Mouse (Mus musculus) hindbrain, postnatal 0 days (tissue): ENCODE results near the gene Isg20l2. TPM values are rescaled to one million over a fixed set of nuclear protein-coding genes. Genes with fewer than 3 reads are reported as not detected.

Source experiments
- ATAC-seq: fragments of 200-750 bp; cut with Nextera tagmentation; 2 replicates; pipeline ENCODE4 v1.8.0; 2017; ENCODE audit warnings: mild to moderate bottlenecking, moderate TSS enrichment, moderate library complexity
- DNase-seq: peaks from one replicate; pipeline ENCODE4 v3.0.0-alpha.2; 2015; ENCODE audit warnings: low spot score
- H3K27ac ChIP-seq: fragments of 300-500 bp; sonication (generic); 2 replicates; pipeline ENCODE4 v1.5.1; 2014; ENCODE audit warnings: mild to moderate bottlenecking
- H3K27me3 ChIP-seq: fragments of 300-500 bp; sonication (generic); 2 replicates; pipeline ENCODE4 v1.6.1; 2014; ENCODE audit warnings: low read length, mixed read lengths; ENCODE audit not compliant: insufficient read depth
- H3K36me3 ChIP-seq: fragments of 300-500 bp; sonication (generic); 2 replicates; pipeline ENCODE4 v1.6.1; 2014; ENCODE audit warnings: low read length, mixed read lengths; ENCODE audit not compliant: insufficient read depth
- H3K4me1 ChIP-seq: fragments of 300-500 bp; sonication (generic); 2 replicates; pipeline ENCODE4 v1.6.1; 2014; ENCODE audit warnings: antibody characterized with exemption, low read length, mixed read lengths; ENCODE audit not compliant: insufficient read depth
- H3K4me2 ChIP-seq: fragments of 300-500 bp; sonication (generic); 2 replicates; pipeline ENCODE4 v1.6.1; 2014; ENCODE audit warnings: low read depth, mild to moderate bottlenecking, low read length, moderate library complexity, mixed read lengths
- H3K4me3 ChIP-seq: fragments of 300-500 bp; sonication (generic); 2 replicates; pipeline ENCODE4 v1.5.1; 2014; ENCODE audit warnings: low read length
- H3K9ac ChIP-seq: fragments of 300-500 bp; sonication (generic); replicated peaks from 2 replicates; pipeline ENCODE4 v1.6.1; 2014; ENCODE audit warnings: mild to moderate bottlenecking, low read length, moderate library complexity, mixed read lengths
- H3K9me3 ChIP-seq: fragments of 300-500 bp; sonication (generic); 2 replicates; pipeline ENCODE4 v1.6.1; 2016; ENCODE audit warnings: low read length, mixed read lengths
- CTCF ChIP-seq: IDR thresholded peaks from 2 replicates; pipeline ENCODE4 v1.5.1; 2016; ENCODE audit warnings: antibody characterized with exemption, control low read depth, low read depth
- WGBS: fragments of 180-500 bp; shearing (Covaris S2); extraction: QIAGEN DNeasy Blood & Tissue Kit; methylation state at CpG from one replicate; pipeline ENCODE4 v1.1.7; 2014; 5-methylcytosine and 5-hydroxymethylcytosine counted together
- polyA plus RNA-seq: library from polyadenylated mRNA; unstranded; fragments of >200 nt; fragmentation: Nextera tagmentation; extraction: Ambion mirVana; gene quantifications from 2 replicates; pipeline ENCODE4 v1.2.1, GENCODE M21; 2015
- total RNA-seq: library from RNA; depleted of rRNA; stranded (reverse); fragments of >200 nt; gene quantifications from 2 replicates; pipeline ENCODE4 v1.2.3, GENCODE M21; 2014

Gene Isg20l2
- total and polyA plus RNA-seq, 2 experiments from 2014 or later, result 19.1 to 26.2 TPM

- no peak for TF ChIP-seq CTCF
- H3K36me3 ChIP-seq, result peaks cover 10% of the 10 kb centered on the region; the same call in 1 of the 2 replicates
- no peak overlapping the region for H3K27ac ChIP-seq
- WGBS, result 40% methylated on average over 1 of the region's 1 CpGs
- no peak overlapping the region for H3K4me3 ChIP-seq
- DNase-seq, result no peak
- no peak for ATAC-seq
- peaks cover 19% of the 10 kb centered on the region for H3K4me1 ChIP-seq
- H3K27me3 ChIP-seq, result no peaks in the 10 kb centered on the region; the same call in 1 of the 2 replicates
- no peak overlapping the region for H3K9ac ChIP-seq
- no peaks in the 10 kb centered on the region for H3K9me3 ChIP-seq
- H3K4me2 ChIP-seq, result no peak overlapping the region
Observed at GRCm38 (mm10) chr3:87946541-87946860, 16.4 kb downstream of the Isg20l2 start.

GRCm38 (mm10) chr3:87947056-87947810, 17.1 kb downstream of the Isg20l2 start:
- H3K36me3 ChIP-seq, result peaks cover 2% of the 10 kb centered on the region; the same call in 1 of the 2 replicates
- H3K4me3 ChIP-seq, result peak overlapping the region; percentile 32
- TF ChIP-seq CTCF, result no peak
- peaks cover 19% of the 10 kb centered on the region for H3K4me1 ChIP-seq
- WGBS, result 8% methylated on average over 26 of the region's 26 CpGs
- ATAC-seq, result 0 out of 2 replicates have a peak, but pooled peaks have one; percentile 2
- no peak overlapping the region for H3K27ac ChIP-seq
- no peak for DNase-seq
- no peaks in the 10 kb centered on the region for H3K9me3 ChIP-seq
- H3K27me3 ChIP-seq, result no peaks in the 10 kb centered on the region; the same call in 1 of the 2 replicates
- H3K9ac ChIP-seq, result 0 out of 2 replicates have a peak overlapping the region, but pooled peaks have one; percentile 5
- peak overlapping the region; percentile 60 for H3K4me2 ChIP-seq

GRCm38 (mm10) chr3:87947811-87948199, 17.7 kb downstream of the Isg20l2 start:
- H3K4me3 ChIP-seq, result peak overlapping the region; percentile 32
- peak overlapping the region; percentile 60 for H3K4me2 ChIP-seq
- peak; percentile 21; the same call in 1 of the 2 replicates for ATAC-seq
- H3K36me3 ChIP-seq, result no peaks in the 10 kb centered on the region
- no peaks in the 10 kb centered on the region; the same call in 1 of the 2 replicates for H3K27me3 ChIP-seq
- no peak overlapping the region for H3K27ac ChIP-seq
- no peak for DNase-seq
- no peaks in the 10 kb centered on the region for H3K9me3 ChIP-seq
- whole genome bisulfite sequencing, result under 1% methylated on average over 17 of the region's 17 CpGs
- H3K4me1 ChIP-seq, result peaks cover 22% of the 10 kb centered on the region
- 0 out of 2 replicates have a peak overlapping the region, but pooled peaks have one; percentile 5 for H3K9ac ChIP-seq
- TF ChIP-seq CTCF, result no peak

- H3K4me1 ChIP-seq, result peaks cover 22% of the 10 kb centered on the region
- peak within 1 kb of the TSS; percentile 32 for H3K4me3 ChIP-seq
- WGBS, result 4% methylated on average over 35 of the region's 35 CpGs
- ATAC-seq (no peak), DNase-seq (peak; percentile 27)
- H3K27me3 ChIP-seq, result no peaks in the 10 kb centered on the region; the same call in 1 of the 2 replicates
- peak within 1 kb of the TSS; percentile 60 for H3K4me2 ChIP-seq
- TF ChIP-seq CTCF, result no peak
- H3K36me3 ChIP-seq, result no peaks in the 10 kb centered on the region
- 0 out of 2 replicates have a peak within 1 kb of the TSS, but pooled peaks have one; percentile 5 for H3K9ac ChIP-seq
- no peaks in the 10 kb centered on the region for H3K9me3 ChIP-seq
- H3K27ac ChIP-seq, result no peak within 1 kb of the TSS
Observed at GRCm38 (mm10) chr3:87948378-87949265, 18.5 kb downstream of the Isg20l2 start, which contains the start of gene Crabp2. Gene Crabp2 (plus strand): TSS chr3:87948666.

- no peak overlapping the region for H3K4me3 ChIP-seq
- DNase-seq, result no peak
- no peaks in the 10 kb centered on the region; the same call in 1 of the 2 replicates for H3K27me3 ChIP-seq
- no peak overlapping the region for H3K9ac ChIP-seq
- peaks cover 22% of the 10 kb centered on the region for H3K4me1 ChIP-seq
- H3K4me2 ChIP-seq, result peak overlapping the region; percentile 60
- no peaks in the 10 kb centered on the region for H3K36me3 ChIP-seq
- no peaks in the 10 kb centered on the region for H3K9me3 ChIP-seq
- ATAC-seq, result no peak
- 22% methylated on average over 16 of the region's 16 CpGs for WGBS
- TF ChIP-seq CTCF, result no peak
- H3K27ac ChIP-seq, result no peak overlapping the region
Observed at GRCm38 (mm10) chr3:87949266-87949954, 19.3 kb downstream of the Isg20l2 start.

- no peak overlapping the region for H3K4me3 ChIP-seq
- WGBS, result 20% methylated on average over 13 of the region's 13 CpGs
- H3K27ac ChIP-seq, result no peak overlapping the region
- no peak for DNase-seq
- H3K9ac ChIP-seq, result no peak overlapping the region
- ATAC-seq, result no peak
- no peaks in the 10 kb centered on the region; the same call in 1 of the 2 replicates for H3K27me3 ChIP-seq
- peaks cover 22% of the 10 kb centered on the region for H3K4me1 ChIP-seq
- H3K9me3 ChIP-seq, result no peaks in the 10 kb centered on the region
- no peaks in the 10 kb centered on the region for H3K36me3 ChIP-seq
- TF ChIP-seq CTCF, result no peak
- H3K4me2 ChIP-seq, result no peak overlapping the region; the same call in 1 of the 2 replicates
Observed at GRCm38 (mm10) chr3:87949955-87950515, 19.9 kb downstream of the Isg20l2 start.
